Comparison of ENCODE assay signal across 9 mouse cellular contexts in genomic region chr4:47207969-47208420, GRCm38 (mm10). TPM values are rescaled to one million over a fixed set of nuclear protein-coding genes. Genes with fewer than 3 reads are reported as not detected.
DNase-seq lines count a peak whose midpoint lies in the region; ATAC-seq lines count a peak whose summit lies in the region.
"Had no signal": no experiment of that assay in that cellular context is flagged by ENCODE, and none has a peak within 500 bp of the region (broad histone marks: within the 10 kb centered on the region; RNA-seq: fewer than 3 reads in every experiment).

Gene Col15a1, plus strand, starts transcription at chr4:47208161.

- no peaks in the 10 kb centered on the region for H3K36me3 ChIP-seq in forebrain, embryonic 15.5 days
- no peaks in the 10 kb centered on the region for H3K36me3 ChIP-seq in midbrain, embryonic 11.5 days (ENCODE audit: control insufficient read depth, insufficient read depth, low read length)

- peaks cover 40% of the 10 kb centered on the region for H3K27me3 ChIP-seq in forebrain, embryonic 15.5 days
- H3K27me3 ChIP-seq in midbrain, embryonic 11.5 days (ENCODE audit: control insufficient read depth, insufficient read depth, low read length), result peaks cover 33% of the 10 kb centered on the region

- no peaks in the 10 kb centered on the region for H3K9me3 ChIP-seq in forebrain, embryonic 15.5 days
- H3K9me3 ChIP-seq in midbrain, embryonic 11.5 days (ENCODE audit: control insufficient read depth, low read length), result no peaks in the 10 kb centered on the region

- no peak for DNase-seq in adrenal gland, adult 18-20 months (ENCODE audit: low spot score in 2 of 2)
- DNase-seq in adrenal gland, adult (ENCODE audit: inconsistent age in 2 of 2, low spot score in 1 of 2), result no peak
- peak; percentile 44 for DNase-seq in R1 (ENCODE audit: low read depth, low spot score)
- peak; percentile 41 for DNase-seq in heart, postnatal 4 days
- peak; percentile 83 for DNase-seq in midbrain, embryonic 11.5 days (ENCODE audit: low spot score, missing footprints)
- no peak for DNase-seq in spleen, adult 18-20 months
- DNase-seq in B cell, adult 2 months, result no peak

- H3K4me3 ChIP-seq in forebrain, embryonic 15.5 days, result peak within 1 kb of the TSS; percentile 51
- H3K4me3 ChIP-seq in midbrain, embryonic 11.5 days (ENCODE audit: low read depth, low read length), result peak within 1 kb of the TSS; percentile 44

- WGBS in forebrain, embryonic 15.5 days, result under 1% methylated on average over 26 of the region's 45 CpGs
- under 1% methylated on average over 36 of the region's 45 CpGs for WGBS in midbrain, embryonic 11.5 days

- peak within 1 kb of the TSS; percentile 72 for H3K4me2 ChIP-seq in forebrain, embryonic 15.5 days (replicated peaks)
- H3K4me2 ChIP-seq in midbrain, embryonic 11.5 days, result peak within 1 kb of the TSS; percentile 86

- ATAC-seq in forebrain, embryonic 15.5 days (replicated peaks), result peak; percentile 41; the same call in 1 of the 2 replicates
- no peak for ATAC-seq in midbrain, embryonic 11.5 days (ENCODE audit: low FRiP score)

- H3K4me1 ChIP-seq in forebrain, embryonic 15.5 days, result peaks cover 13% of the 10 kb centered on the region; the same call in 1 of the 2 replicates
- peaks cover 5% of the 10 kb centered on the region; the same call in 1 of the 2 replicates for H3K4me1 ChIP-seq in midbrain, embryonic 11.5 days (ENCODE audit: control insufficient read depth, insufficient read depth, low read length)

- H3K9ac ChIP-seq in forebrain, embryonic 15.5 days (replicated peaks), result peak within 1 kb of the TSS; percentile 47
- peak within 1 kb of the TSS; percentile 54 for H3K9ac ChIP-seq in midbrain, embryonic 11.5 days (ENCODE audit: low read length)

- no peak within 1 kb of the TSS for H3K27ac ChIP-seq in forebrain, embryonic 15.5 days (replicated peaks)
- H3K27ac ChIP-seq in midbrain, embryonic 11.5 days (ENCODE audit: low read depth, low read length), result no peak within 1 kb of the TSS

RNA-seq across cellular contexts. Expression of gene Col15a1, which starts in this region (rescaled TPM):
- total RNA-seq in adrenal gland, adult 18-20 months (2021), result 10 to 100 TPM; 16.7 to 53.8 TPM
- polyA plus RNA-seq in forebrain, embryonic 15.5 days (2015; fragmentation: Nextera tagmentation; extraction: Ambion mirVana), result 1.4 and 3.1 TPM in 2 replicates
- total RNA-seq in heart, postnatal 4 days (2021), result 100 to 1,000 TPM; 165 to 183 TPM
- 2.9 TPM in 2 replicates for polyA plus RNA-seq in midbrain, embryonic 11.5 days (2014; fragmentation: Nextera tagmentation; extraction: Ambion mirVana)
- total RNA-seq: hematopoietic stem cell, adult 5-6 weeks had no signal

Comparison
In these comparisons a context has a peak if more than half of its experiments do, and no peak if none do; other contexts are left out.
1. DNase-seq: peak in R1 (single experiment), heart, postnatal 4 days (single experiment) and midbrain, embryonic 11.5 days (single experiment); none in adrenal gland, adult 18-20 months (0 of 2), adrenal gland, adult (0 of 2), spleen, adult 18-20 months (0 of 2) and B cell, adult 2 months (0 of 2).